Mouse (Mus musculus) ES-CJ7 (cell line): Measurements from ENCODE around the gene Vwa3b.

ENCODE experiments used
- DNase-seq: peaks from one replicate; pipeline ENCODE4 v3.0.0; 2011; ENCODE audit warnings: low read depth, low spot score

Vwa3b gene

DNA sequence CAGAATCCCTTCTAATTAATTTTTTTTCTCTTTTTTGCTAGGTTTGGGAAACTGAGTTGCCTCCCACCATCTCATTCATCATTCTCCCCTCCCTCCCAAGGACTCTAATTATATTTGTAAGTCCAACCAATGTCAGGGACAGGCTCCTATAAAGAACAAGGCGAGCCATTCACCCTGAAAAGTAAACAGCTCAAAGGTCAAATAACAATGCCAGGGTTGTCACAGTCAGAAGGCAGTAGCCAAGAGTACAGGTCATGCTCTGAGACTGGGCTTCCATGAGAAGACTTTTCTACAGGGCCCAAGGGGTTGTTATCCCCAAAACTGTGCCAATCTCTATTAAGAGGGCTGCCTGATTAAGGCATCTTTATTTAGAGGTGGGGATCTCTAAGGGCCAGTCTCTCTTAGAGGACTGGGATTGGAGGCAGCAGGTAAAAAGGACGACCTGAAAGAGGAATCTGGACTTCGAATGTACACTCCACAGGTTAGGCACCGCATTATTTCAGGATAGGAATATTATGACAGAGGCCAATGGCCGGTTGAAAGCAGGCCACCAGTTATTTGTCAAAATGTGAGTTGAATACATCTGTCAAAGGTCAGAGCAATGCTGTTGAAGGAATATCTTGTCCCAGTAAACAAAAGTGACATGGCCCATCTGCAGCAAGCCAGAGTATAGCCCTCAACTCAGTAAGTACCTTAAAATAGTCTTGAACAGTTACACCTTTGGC lies at the start of gene Vwa3b:
TSS of gene Vwa3b (plus strand) at position 635 of the 725 bp plus-strand sequence.
- DNase-seq, result no peak

DNA sequence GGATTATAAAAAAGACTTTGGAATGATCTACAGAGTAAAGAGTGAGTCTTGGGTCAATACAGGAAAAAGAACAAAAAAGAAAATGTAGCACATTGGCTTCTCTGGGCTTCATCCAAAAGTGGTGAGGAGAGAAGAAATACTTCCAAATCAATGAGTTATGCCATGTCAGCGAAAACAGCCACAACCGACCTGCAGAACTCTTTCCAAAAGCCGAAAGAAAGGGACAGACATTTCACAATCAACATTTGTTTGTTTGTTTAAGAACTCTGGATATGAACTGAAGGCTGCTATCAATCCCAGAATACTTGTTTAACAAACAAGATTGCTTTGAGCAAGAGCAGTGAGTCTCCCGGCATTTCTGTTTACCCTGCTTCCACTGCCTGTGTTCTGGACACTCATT lies 49.6 kb upstream of the Vwa3b start:
- DNase-seq, result no peak

DNA sequence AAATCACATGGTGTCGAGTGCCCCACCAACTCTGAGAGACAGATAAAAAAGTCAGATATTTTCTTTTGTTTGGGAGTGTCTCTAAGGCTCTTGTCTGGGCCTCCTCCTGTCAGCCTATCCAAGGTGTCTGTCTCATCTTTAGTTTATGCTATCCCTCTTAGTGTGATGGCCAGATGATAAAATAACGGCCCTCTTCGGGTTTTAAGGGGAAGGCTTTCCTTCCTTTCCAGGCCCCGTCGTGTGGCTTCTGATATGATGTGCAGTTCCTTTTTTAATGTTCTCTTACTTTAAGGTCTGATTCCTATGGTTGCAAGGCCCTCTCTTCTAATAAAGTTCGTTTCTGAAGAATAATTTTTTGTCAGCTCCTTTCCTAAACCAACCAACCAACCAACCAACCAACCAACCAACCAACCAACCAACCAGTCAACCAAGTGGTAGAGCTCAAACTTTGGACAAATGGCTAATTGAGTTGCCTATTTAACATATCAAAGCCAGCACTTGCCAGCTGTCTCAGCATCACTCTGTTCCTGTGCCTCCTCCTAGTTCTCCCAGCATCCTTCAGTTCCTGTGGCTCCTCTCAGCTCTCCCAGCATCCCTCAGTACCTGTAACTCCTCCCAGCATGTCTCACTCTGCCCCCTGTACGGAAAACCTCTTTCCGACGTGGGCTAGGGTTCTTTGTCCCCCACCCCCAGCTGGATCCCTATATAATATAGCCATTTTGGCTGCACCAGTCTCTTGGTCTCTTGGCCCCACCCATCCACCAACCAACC lies 44.0 kb upstream of the Vwa3b start:
- DNase-seq, result peak; percentile 100

DNA sequence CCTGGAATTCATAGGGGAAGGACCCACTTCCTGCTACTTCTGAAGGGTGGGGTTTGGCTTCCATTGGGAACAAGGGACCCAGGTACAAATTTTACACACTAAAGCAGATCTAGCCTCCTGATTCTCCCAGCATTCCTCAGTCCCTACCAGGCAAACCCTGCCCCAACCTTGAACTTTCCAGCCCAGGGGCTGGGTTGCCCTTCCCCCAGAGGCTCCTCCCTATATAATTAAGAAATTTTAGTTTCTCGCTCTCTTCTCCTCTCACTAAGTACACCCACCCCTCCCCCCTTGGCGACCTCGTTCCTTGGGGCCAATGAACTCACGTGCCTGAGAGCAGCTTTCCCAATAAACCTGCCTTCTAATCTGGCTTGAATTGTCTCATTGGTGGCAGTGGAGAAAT lies 42.6 kb upstream of the Vwa3b start:
- peak; percentile 99 for DNase-seq

DNA sequence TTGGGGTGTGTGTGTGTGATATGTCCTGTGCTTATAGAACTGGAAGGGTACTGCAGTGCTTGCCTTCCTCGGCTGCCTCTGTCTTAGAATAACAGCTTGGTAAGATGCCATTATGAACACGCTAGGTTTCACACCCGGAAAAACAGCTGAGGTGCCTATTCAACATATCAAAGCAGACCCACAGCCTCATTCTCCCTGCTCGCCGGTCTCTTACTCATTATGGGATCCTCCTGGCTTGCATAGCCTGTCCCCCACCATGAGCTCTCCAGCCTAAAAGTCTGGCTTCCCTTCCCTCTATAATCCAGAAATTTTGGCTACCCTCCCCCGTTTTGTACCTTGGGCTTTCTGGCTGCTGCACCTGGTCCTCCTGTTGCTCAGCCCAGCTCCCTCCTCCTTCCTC lies 42.0 kb upstream of the Vwa3b start:
- DNase-seq, result peak; percentile 75

DNA sequence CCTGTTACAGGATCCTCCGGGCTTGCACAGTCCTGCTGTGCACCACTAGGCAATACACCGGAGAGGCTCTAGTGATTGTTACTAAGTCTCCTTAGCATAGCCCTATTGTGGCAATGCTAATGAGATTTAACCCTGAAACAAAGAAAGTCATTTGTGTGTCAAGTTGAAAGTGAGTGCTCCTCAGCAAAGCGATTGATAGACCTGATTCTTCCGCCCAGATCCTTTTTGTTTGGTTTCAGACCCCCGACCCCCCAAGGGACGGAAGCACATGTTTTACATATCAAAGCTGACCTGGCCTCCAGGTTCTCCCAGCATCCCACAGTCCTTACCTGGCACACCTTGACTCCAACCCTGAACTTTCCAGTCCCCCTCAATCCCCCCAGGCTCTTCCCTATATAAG lies 40.5 kb upstream of the Vwa3b start:
- DNase-seq, result peak; percentile 100

DNA sequence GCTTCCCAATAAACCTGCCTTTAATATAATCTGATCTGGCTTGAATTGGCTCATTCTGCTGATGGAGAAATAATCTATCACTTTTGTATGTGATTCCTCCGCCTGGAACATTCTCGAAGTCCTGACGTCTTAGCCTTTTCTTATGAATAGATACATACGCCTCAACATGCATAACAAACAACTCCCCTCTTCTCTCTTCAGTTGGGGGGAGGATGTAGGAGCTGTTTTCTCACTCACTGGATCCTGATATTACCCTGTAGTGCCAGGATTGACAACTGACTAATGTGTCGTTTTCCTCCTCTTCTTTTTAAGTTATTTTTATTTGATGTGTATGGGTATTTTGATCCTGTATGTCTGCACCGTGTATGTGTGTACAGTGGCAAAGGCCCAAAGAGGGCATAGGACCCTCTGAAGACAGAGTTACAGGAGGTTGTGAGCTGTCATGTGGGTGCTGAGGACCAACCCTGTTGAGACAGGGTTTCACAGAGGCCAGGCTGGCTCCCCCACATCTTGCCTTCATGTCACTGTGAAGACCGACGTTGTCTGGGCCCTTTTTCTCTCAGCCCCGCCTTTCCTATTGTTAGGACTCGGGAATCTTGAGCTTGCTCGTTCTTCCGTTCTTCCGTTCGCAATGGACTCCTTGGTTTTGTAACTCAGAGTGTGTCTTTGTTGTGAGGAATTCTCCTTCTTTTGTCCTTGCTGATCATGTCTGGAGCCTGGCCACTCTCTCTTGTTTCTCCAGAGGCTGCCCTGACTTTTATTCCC lies 39.8 kb upstream of the Vwa3b start:
- peak; percentile 91 for DNase-seq

DNA sequence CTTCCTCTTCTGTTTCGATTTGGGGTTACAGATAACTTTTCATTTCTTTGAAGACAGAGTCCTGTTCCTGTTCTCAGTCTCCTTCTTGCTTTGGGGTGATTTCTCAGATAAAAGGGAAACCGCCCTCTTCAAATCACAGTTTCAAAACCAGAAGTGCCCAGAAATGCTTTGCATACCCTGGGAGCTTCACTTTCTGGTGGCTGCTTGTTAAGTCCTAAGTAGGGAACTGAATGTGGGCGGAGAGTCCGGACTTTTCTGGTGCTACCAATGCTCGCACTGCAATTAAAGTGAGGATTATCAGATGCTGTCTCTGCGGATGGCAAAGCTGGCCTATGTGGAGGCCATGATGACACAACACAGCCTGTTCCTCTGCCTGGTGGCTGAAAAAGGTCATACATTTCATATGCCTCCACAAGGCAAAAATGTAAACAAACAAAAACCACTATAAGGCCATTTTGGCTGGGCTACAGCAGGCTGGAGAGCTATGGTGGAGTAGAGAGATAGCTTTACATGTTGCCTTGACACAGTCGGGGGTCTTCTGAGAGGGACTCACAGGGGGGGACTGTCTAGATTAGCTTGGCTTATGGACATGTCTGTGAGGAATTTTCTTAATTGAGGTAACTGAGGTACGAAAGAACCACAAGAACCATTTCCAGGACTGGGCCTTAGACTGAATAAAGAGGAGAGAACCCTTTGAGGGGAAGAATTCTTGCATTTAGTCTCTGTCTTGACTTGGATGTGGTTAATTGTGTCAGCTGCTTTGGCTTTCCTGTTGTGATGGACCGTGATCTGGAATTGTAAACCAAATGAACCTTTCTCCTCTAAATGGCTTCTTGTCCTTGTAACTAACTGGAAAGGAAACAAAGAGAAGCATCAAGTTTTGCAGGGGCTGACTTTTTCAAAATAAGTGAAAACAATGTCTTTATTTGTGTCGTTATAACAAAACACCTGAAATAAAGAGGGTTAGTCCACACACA lies 38.9 kb upstream of the Vwa3b start:
- DNase-seq, result peak; percentile 89

DNA sequence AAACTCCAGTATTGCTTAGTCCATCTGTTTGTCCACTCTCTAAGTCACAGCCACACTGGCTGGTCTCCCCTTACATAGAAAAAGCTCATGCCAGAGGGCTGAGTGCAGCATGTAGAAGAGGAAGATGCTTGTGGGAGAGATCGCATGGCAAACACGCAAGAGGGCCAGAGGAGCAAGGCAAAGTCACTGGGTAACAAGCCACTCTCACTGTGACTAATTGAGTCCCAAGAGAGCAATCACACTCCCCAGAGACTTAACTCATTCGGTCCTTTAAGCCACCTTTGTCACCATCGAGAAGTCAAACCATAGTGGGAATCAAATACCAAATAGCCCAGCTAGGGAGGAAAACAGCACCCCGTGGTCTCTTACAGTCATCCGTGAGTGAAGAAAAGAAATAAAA lies 38.2 kb upstream of the Vwa3b start:
- DNase-seq, result peak; percentile 66

DNA sequence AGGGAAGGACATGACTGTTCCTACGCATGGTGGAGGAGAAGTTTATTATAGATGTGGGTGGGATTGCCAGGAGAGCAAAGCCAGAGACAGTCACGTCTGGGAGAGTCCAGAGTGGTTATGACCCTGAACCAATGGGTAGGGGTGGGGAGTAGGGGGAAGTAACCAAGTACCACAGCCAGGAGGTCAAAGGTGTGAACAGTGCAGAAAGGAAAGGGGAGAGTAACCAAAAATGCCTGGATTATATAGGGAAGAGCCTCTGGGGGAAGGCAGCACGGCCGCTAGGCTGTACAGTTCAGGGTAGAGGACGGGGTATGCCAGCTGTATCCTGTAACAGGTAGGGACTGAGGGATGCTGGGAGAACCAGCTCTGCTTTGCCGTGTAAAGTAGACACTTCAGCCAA lies 37.8 kb upstream of the Vwa3b start:
- DNase-seq, result peak; percentile 83

DNA sequence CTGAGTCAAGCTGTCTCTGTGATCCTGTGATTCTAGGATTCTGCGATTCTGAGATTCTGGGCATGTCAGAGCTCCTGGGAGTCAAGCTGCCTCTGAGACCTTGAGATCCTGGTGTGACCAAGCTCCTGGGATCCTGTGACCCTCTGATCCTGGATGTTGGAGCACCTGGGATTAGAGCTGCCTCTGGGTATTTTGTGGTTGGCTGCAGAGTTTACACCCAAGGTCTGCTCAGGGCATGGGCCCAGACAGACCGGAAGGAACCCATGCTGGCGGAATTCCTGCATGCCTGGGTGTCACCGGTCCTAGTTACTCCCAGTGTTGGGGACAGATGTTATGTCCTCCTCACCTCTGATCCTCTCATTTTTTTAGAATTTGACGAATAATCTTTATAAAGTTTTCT lies 32.1 kb upstream of the Vwa3b start:
- no peak for DNase-seq

DNA sequence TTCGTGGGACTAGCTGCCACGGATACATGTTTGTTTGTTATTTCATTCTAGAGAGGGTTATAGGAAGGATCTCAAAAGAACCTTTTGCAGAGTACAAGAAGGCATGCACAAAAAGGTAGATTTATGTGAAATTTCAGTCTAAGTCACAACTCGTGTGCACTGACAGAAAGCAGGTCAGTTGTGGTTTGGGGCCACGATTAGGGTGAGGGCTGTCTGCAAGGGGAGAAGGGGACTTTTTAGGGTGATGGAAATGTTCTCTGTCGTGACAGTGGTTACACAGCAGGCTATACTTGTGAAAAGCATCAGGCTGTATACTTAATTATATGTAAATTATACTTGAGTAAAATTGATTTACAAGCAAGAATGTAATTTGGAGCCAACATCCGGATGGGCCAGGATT lies 30.6 kb upstream of the Vwa3b start:
- DNase-seq, result no peak

DNA sequence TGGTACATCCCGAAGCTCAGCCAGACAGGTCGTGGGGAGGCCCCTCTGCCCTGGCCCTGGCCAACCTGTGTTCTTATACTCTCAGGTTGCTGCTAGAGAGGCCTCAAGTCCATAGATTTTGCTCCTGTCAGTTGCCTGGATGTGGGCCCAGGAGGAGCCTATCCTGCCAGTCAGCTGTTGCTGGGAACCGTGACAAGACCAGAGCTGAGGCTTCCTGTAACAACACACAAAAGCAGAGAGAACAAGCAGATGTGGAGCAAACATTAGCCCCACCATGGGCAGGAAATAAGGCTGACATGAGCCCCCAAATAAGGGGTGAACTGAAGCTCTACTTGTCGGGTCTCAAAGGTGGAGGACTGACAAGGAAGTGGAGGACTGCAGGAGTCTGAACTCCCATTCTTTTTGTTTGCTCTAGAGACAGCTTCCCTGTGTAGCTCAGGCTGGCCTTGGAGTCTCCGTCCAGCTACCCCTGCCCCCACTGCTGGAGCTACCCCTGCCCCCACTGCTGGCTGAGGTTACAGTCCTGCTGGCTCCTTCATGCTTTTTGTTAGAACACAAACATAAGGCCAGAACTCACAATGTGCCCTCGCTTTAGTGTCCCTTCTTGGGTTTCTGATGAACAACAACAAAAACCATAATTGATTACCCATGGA lies 29.7 kb upstream of the Vwa3b start:
- peak; percentile 57 for DNase-seq

DNA sequence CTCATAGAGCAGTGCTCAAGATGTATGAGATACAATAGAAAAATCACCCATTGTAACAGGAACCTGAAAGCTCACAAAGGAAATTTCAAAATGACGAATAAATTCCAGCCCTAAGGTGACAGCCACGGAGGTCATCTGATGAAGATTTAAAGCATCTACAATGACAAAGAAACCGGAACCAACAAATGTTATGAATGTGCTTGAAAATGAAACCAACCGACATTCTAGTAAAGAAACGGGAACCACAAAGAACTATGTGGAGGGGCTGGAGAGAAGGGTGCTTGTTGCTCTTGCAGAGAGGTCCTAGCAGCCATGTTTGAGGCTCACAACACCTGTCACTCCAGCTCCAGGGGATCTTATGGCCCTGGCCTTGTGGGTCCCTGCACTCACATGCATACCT lies 26.1 kb upstream of the Vwa3b start:
- DNase-seq, result no peak

DNA sequence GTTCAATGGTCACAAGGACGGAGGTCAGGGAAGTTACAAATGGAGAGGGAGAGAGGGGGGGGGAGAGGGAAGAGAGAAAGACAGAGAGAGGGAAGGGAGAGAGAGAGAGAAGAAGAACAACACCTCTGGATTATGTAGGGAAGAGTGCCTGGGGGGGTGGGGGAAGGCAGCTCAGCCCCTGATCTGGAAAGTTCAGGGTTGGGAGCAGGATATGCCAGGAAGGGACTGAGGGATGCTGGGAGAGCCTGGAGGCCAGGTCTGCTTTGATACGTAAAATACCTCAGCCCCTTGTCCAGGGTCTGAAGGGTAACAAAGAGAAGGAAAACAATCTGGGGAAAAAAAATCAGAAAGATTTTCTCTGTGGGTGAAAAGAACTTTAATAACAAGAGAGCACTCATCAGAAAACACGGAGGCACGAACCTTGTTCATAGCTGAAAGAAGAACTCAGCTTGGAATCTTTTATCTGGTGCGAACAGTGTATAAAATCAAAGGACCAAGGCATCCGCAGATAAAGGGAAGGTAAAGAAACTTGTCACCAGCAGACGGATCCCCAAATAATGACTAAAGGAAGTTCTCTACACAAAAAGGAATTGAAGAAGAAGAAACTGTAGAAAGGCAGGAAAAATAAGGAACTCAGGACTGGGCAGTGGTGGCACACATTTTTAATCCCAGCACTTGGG lies 24.6 kb upstream of the Vwa3b start:
- peak; percentile 87 for DNase-seq

DNA sequence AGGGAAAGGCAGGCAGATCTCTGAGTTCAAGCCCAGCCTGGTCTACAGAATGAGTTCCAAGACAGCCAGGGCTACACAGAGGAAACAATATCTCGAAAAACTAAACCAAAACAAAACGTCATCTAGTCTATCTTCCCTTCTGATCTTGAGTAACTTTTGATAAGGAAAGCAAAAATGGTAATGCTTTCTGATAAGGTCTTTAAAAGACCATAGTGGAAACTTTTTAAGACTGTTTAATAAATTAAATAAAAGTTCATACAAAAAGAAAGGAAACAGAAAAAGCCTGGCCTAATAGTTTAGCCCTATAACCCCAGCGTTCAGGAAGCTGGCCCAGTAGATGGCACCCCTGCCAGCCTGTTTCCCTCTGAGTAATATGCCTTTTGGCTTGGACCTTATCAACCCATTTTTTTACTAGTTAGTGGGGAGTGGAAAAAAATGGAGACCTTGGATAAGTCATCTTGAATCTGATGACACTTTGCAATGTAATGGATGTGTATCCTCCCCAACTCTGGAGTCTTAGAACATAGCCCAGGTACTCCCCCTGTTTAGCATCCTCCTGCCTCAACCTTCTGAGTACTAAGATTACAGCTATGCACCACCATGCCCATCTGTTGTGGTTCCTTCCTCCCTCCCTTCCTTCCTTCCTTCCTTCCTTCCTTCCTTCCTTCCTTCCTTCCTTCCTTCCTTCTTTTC lies 23.9 kb upstream of the Vwa3b start:
- DNase-seq, result no peak

DNA sequence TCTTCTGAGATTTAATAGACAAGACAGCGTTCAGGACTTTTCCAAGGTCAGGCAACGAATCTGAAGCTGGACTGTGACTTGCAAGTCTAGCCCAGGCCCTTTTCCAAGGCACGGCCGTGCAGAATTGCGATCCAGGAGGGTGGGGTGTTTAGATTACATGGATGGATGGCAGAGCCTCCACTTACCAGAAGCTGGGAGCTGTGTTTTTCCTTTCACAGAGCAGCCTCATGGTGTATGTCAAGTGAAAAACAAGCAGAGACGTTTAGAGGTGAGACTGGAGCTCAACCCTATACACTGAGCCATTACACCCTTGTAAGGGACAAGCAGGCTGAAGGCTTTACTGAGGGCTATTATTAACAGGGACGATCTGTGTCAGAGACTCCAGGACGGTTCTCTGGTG lies 21.9 kb upstream of the Vwa3b start:
- DNase-seq, result no peak

DNA sequence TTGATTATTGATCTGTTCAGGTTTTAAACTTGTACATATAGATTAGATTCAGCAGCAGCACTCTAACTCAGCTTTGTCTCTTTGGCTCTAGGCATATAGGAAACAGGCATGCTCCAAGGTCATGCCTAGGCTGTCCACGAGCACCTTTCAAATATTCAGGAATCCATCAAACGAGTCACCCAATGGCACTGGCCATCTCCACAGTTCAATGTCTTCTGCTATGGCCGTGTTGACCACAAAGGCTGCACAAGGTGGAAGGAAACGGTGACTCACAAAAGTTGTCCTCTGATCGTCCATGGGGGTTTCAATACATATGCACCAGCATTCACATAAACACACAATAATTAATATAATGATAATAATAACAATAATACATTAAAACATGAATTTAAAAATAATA lies 21.4 kb upstream of the Vwa3b start:
- no peak for DNase-seq

DNA sequence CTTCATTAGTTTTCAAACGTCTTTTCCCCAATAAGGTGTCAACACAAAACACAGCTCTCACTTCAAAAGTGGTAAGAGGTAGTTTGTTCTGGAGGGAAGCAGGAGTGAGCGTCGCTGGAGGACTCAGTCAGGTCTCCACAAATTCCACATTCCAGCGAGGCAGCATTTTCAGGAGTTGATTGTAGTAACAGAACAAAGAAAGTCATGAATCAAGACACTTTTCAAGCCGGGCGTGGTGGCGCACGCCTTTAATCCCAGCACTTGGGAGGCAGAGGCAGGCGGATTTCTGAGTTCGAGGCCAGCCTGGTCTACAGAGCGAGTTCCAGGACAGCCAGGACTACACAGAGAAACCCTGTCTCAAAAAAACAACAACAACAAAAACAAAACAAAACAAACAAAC lies 19.9 kb upstream of the Vwa3b start:
- peak; percentile 56 for DNase-seq

DNA sequence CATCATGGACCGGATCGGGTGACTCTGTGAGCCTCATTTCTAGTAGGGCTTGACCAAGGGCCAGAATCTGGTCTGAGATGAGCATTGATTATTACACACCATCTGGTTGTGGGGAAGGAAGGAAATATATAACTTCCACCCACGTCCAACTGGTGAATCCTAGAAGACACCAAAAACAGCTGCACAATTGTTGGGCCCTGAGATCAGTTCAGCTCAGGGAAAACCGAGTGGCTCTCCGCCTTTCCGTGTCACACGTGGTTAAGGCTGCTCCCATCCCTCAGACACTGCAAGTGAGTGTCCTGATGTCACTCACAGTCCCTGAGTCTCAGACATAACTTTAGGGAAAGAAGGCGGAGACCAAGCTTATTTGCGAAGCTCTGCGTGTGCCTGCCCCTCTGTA lies 16.5 kb upstream of the Vwa3b start:
- no peak for DNase-seq
